Mouse (Mus musculus) CD4-positive helper T cell, adult 2 months (primary cell): ENCODE results near the gene Tmbim6.
"Not testable (repeated sequence)": the region's sequence is repeated elsewhere in the genome, so short reads cannot be mapped to it uniquely, and the experiment has no call there.

ENCODE experiments used
- DNase-seq: peaks from one replicate; pipeline ENCODE4 v3.0.0-alpha.2; 2012; ENCODE audit warnings: low read depth, missing footprints, low spot score

Tmbim6 gene

DNA sequence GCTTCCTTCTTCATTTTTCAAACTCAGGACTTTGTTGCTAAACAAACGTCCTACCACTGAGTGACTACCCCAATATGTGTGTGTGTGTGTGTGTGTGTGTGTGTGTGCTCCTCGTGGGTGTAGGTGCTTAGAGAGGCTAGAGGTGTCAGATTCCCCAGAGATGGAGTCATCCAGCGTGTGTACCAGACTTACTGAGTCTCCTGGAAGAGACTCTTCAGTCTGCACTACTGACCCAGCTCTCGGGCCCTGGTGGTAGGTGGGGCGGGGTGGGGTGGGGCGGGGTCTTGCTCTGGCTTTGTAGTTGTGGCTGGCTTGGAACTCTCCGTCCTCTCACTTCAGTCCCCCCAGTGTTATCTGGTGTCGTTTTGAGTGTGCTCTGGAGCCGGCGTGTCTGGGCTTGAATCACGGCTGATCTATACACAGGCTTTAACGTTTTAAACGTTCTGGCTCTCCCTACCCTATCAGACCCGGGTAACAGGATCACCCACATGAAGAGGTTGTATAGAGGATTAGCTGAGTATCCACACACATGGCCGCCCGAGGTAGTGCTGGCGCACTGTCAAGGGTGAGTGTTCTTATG lies 25.1 kb downstream of the Tmbim6 start:
- no peak for DNase-seq

- DNase-seq: no peak
Observed at GRCm38 (mm10) chr15:99420101-99420500, 27.4 kb downstream of the Tmbim6 start.

DNA sequence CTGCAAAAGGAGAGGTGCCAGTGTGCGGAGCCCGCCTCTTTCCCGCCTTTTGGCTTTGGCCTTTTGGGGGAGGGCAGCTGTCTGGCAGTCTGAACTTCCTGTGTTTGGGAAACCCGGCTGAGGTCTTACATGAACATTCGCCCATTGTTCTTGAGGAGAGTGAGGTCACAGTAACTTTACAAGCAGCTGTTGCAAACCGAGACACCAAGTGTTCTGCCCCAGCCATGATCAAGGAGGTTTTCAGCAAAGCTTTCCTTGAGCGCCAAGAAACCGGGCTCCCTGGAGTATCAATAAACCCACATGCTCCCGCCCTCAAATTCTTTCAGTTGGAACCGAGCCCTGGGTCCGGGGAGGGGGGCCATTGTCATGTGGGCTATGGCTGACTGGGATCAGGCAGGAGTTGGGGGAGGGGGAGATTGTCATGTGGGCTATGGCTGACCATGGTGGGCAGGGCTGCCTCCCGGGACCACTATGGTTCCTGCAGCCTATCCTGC lies 27.9 kb downstream of the Tmbim6 start:
- no peak for DNase-seq

- DNase-seq: no peak
Observed at GRCm38 (mm10) chr15:99421152-99421551, 28.5 kb downstream of the Tmbim6 start.

DNA sequence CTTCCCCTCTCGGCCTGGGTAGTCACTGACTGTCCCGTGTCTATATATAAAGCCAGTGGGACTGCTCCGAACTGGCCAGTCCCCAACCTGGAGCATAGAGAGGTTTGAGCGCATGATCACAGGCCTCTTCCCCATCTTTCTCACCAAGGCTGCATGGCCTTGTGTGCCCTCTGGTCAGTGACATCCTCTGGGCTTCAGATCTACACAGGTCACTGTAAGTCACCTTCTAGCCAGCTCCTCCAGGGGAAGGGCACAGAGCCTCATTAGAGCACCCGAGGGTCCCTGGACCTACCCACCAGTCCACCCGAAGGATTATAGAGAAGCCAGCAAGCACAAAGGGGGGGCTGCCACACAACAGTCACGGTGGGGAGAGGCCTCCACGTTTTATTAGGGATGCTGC lies 29.0 kb downstream of the Tmbim6 start:
- no peak for DNase-seq

GRCm38 (mm10) chr15:99422551-99422950 lies 29.9 kb downstream of the Tmbim6 start:
- no peak for DNase-seq

- DNase-seq: no peak
Observed at GRCm38 (mm10) chr15:99423131-99423530, 30.4 kb downstream of the Tmbim6 start.

DNA sequence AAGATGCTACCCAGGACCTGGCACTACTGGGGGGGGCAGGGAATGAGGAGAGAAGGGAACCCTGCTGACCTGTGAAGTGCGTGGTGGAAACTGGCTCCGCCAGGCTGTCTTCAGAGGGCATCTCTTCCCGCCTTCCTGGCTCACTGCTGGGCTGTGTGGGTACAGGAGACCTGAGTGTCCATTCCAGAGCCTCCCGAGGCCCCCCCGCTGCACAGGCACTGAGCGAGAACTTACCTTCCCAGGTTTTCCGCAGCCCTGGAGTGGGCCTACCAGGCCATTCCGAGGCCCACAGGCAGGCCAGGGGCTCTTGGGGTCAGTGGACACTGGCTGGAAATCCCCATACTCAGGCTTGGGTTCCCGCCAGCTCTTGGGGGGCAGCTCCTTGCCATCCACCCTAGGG lies 31.2 kb downstream of the Tmbim6 start:
- no peak for DNase-seq

DNA sequence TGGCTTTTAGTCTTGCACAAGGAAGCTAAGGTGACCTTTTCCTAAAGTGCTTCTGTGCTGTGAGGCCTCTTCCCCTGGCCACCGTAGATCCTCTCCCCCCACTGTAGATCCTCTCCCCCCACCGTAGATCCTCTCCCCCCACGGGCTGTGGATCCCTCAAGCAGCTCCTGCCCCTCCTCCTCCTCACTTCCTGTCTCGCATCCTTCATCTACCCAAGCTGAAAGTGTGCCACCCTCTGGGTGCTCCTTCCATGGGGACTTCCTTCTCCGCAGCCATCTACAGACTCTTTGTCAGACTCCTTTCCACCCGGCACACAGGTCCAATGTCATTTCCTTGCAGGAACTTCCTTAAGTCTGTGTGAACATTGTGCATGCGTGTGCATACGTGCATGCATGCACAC lies 37.7 kb downstream of the Tmbim6 start:
- peak; percentile 27 for DNase-seq

DNA sequence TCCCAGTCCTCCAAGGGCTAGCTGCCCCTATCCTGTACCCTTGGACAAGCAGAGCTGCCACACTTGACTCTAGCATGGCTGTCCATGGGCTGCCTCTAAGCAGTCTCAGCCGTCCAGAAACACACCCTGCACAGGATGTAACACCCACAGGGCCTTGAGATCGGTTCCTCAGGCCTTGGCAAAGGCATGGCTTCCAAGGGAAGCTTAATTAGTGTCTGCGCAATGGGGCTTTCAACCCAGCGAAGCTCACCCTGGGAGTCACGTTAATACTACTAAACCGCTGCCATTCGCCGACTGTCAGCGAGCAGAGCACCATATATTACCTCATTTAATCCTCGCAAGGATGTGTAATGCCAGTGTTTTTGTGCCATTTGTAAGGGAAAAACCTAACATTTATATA lies 38.4 kb downstream of the Tmbim6 start:
- DNase-seq: no peak

DNA sequence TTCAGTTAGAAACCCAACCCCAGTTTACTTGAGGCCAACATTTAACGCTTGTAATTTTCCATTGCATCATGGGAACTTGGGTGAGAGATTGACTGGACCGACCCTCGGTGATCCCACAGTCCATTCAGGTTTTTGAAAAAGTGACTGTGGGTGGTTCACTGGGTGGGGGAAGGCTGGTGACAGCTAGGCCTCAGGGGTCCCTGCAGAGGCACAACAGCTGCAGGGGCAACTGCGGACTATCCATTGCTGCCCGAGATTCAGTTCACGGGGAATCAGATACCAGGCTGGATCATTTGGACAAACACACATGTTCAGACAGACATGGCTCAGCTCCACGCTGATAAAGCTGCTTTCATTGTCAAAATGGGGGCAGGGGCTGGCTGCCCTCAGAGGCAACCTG lies 38.8 kb downstream of the Tmbim6 start:
- DNase-seq: no peak

- DNase-seq: no peak
Observed at GRCm38 (mm10) chr15:99431967-99432366, 39.3 kb downstream of the Tmbim6 start.

DNA sequence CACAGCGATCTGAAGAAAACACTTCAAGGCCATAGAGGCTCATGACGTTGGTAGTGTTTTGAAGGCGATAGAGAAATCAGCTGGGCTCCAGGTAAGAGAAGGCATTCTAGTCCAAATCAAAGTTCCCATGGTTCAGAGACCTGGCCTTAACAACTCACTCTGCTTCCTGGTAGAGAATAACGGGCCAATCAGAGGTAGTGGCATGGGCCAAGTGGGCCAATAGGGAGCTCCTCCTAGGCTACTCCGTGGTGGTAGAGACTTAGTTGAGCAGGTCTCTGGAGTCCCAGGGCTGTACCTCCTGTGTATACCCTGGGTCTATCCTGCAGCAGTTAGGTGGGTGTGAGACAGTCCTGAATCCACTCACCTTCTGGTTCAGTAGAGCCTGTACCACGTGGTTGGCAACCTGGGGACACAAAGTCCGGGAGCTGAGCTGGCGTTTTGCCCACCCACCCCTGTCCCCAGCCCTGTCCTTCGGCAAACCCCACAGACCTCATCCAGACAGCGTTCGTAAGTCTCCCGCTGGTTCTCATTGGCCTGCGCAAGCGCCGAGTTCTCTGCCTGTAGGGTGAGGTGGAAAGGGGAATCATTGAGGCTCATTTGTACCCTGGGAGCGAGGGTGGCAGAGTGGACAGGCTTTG lies 40.5 kb downstream of the Tmbim6 start:
- no peak for DNase-seq

DNA sequence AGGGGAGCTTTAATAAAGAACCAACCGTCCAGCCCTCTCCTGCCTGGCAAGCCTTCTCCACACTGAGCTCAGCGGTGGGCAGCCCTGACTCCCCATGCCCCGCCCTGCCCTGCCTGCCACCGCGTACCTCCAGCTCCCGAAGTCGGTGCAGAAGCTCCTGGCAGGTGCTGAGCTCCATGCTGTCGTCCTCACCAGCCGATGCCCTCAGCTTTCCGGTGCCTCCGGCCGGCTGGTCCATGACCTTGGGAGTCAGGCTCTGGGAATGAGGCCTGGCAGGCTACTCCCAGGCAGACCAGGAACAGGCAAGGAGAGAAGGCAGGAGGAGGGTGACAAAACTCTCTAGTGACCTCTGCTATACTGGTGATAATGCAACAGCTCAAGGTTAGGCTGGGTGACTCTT lies 41.2 kb downstream of the Tmbim6 start:
- no peak for DNase-seq

DNA sequence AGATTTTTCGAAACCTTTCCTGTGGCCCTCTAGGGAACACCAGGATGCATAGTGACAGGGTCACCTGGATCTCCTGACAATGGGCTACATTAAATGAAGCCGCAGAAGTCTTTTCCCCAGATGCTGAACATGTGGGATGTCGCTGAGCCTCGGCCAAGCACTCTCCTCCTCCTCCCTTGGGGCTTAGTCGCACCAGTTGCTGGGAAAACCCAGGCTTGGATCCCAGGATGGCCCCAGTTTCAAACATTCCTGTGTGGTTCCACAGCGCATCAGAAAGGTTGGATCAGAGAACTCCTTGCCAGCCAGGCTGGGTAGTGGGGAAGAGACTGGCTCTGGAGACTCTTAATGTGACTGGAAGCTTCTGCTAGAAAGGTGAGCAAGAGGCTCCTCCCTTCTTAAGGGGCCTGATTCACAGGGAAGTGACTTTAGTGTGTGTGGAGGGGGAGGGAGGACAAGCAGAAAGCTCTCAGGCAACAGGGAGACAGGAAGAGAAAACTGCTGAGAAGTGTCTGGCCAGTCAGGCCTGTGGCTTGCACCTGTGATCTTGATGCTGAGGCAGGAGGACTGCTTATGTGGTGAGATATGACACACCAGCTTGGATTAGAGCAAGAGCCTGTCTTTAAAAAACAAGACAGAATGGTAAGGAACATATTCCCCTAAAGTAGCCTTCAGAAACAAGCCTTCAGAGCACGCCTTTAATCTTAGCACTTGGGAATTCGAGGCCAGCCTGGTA lies 46.5 kb downstream of the Tmbim6 start:
- no peak for DNase-seq

DNA sequence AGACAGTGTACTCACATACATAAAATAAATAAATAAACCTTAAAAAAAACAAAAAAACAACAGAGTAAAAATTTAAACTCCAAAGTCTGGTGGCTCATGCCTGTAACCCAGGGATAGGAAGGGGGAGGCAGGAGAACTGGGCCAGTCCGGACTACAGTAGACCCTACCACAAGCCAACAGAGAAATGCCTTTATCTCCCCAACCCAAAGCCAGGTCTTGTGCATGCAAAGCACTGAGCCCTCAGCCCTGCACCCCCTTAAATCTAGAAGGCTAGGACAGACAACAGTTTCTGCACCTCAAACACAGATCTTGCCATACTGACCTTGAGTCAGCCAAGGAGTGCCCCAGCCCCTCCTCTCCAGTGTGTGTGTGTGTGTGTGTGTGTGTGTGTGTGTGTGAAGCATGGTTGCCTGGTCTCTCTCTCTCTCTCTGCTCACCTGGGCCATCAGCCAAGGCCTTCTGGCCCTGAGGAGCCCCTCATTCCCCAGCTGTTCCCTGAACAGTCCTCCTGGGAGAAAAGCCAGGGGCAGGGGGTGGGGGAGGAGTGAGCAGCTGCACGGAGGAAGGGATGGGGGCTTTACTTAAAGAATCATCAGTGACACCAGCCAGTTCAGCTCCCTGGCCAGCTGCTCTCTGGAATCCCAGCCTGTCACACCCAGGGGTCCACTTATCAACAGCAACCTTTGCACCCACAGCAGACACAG lies 47.6 kb downstream of the Tmbim6 start:
- DNase-seq: no peak

- no peak for DNase-seq
Observed at GRCm38 (mm10) chr15:99440816-99441457, 48.3 kb downstream of the Tmbim6 start.

- no peak for DNase-seq
Observed at GRCm38 (mm10) chr15:99442358-99442757, 49.7 kb downstream of the Tmbim6 start.

GRCm38 (mm10) chr15:99445567-99445966 lies 52.9 kb downstream of the Tmbim6 start:
- DNase-seq: no peak

- not testable (repeated sequence) for DNase-seq
Observed at GRCm38 (mm10) chr15:99446136-99446535, 53.5 kb downstream of the Tmbim6 start.

DNA sequence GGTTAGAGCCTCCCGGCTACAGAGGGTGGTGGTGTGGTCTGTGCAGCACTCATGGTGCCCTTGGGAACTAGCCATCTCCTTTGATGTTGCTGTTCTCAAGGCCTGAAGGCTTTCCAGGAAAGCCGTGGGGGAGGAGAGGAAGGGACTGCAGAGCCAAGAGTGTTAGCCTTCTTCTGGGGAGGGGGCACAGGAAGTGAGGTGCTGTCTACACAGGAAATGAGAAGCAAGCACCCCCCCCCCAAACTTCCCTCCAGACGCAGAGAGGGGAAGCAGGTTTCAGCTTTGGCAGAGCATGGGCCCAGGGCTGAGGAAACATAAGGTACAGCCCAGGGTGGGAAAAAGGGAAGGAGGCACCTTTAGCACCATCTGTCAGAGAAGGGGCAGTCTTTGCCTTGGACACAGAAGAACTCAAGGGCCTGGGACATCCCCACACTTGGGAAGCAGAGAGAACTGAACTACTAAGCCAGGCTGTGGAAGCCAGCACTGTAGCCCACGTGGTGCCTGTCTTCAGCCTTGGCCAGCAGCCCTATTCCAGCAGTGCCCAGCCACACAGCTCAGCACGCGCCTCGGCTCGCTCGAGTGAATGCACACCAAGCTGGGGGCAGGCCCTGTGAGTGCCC lies 56.6 kb downstream of the Tmbim6 start:
- DNase-seq: peak; percentile 28
